Mouse (Mus musculus): ENCODE measurements around the gene Sirpa.

- TF ChIP-seq CTCF (IDR thresholded peaks at IDR 0.05; ENCODE audit: insufficient read depth, low read length), result no peak
- TF ChIP-seq POLR2A (IDR thresholded peaks at IDR 0.05; ENCODE audit: borderline replicate concordance, extremely low read depth, low read depth, low read length), result no peak
Observed at GRCm38 (mm10) chr2:129655033-129655432, 62.4 kb downstream of the Sirpa start.

Measured in lung, adult 2 months (tissue).